Mouse (Mus musculus) large intestine, adult 2 months (tissue): ENCODE data around the gene Cbx4. TPM values are rescaled to one million over a fixed set of nuclear protein-coding genes. Genes with fewer than 3 reads are reported as not detected.

ENCODE experiments used
- DNase-seq: peaks from one replicate; pipeline ENCODE4 v3.0.0-alpha.2; 2012; ENCODE audit warnings: low read depth, low spot score
- WGBS: fragments of 180-500 bp; shearing (Covaris S2); methylation state at CpG from one replicate; pipeline ENCODE4 v1.1.7; 2018; 5-methylcytosine and 5-hydroxymethylcytosine counted together
- polyA plus RNA-seq: library from polyadenylated mRNA; depleted of rRNA; stranded (reverse); fragments of >200 nt; gene quantifications from 2 replicates; pipeline ENCODE4 v1.2.3, GENCODE M21; 2012

Cbx4 gene
- polyA plus RNA-seq, 1 experiment, result 4.4 TPM

- 29% methylated on average over 3 of the region's 3 CpGs for WGBS
- DNase-seq, result no peak
These were observed 26.8 kb downstream of the Cbx4 start for GRCm38 (mm10) chr11:119059256-119059655.

DNA sequence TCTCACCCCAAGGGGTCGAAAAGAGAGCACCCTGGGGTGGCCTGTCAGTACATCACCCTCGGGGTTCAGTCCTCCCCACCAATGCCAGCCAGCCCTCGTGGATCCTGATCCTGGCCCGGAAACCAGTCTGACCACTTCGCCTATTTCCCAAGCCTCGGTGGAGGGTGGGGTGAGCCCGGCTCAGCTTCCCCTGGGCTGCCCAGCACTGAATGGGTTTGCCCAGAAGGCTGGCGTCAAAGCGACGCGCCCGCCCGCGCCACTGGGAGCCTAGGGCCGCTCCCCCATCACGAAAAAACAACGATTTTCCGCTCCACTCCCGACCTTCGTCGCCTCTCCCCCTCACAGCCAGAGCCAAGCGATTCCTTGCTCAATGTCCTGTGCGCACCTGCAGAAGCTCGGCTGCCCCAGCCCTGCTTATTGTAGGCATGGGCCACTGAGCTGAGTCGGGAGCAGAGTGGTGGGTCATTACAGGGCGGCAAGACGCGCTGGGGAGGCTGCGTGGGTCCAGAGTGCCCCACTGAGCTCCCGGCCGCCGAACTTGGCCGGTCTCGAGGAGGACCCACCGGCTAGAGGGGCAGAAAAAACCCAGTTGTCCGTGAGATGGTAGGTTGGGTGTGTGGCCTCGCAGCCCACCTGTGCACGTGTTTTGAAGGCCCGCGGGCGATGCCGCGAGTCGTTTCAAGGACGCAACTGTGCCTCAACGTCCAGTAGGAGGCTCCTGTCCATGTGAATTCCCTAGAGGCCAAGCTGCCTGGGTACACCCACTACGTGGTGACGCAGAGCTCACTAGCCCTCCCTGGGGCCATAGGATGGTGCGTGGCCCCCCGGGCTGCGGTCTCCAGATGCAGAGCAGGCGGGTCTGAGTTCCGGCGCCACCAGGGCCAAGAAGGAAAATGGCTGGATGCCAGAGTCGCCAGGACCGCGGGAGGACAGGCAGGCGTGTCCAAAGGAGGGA lies 27.7 kb downstream of the Cbx4 start:
- DNase-seq, result no peak
- WGBS, result 2% methylated on average over 58 of the region's 58 CpGs

DNA sequence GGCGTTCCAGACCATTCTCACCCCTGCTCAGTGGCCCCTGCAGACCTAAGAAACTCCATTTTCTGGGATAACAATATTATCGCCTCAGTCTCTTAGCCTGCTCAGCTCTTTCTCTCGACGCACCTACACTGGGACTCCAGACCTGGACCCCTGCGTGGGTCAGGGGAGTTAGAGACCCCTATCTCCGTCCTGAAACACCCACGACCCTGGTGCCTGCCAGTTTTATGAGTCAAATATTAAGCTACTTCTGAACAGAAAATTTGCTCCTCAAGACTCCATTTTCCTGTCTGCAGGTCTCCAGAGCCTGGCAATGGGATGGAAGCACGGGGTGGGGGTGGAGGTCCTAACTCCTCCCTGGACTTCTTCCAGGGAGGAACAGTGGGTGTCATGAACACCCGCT lies 28.7 kb downstream of the Cbx4 start:
- 16% methylated on average over 9 of the region's 9 CpGs for WGBS
- no peak for DNase-seq

GRCm38 (mm10) chr11:119056301-119057211 lies 29.5 kb downstream of the Cbx4 start:
- DNase-seq, result no peak
- WGBS, result 1% methylated on average over 64 of the region's 65 CpGs

GRCm38 (mm10) chr11:119055571-119056131 lies 30.4 kb downstream of the Cbx4 start:
- 1% methylated on average over 32 of the region's 32 CpGs for WGBS
- no peak for DNase-seq

DNA sequence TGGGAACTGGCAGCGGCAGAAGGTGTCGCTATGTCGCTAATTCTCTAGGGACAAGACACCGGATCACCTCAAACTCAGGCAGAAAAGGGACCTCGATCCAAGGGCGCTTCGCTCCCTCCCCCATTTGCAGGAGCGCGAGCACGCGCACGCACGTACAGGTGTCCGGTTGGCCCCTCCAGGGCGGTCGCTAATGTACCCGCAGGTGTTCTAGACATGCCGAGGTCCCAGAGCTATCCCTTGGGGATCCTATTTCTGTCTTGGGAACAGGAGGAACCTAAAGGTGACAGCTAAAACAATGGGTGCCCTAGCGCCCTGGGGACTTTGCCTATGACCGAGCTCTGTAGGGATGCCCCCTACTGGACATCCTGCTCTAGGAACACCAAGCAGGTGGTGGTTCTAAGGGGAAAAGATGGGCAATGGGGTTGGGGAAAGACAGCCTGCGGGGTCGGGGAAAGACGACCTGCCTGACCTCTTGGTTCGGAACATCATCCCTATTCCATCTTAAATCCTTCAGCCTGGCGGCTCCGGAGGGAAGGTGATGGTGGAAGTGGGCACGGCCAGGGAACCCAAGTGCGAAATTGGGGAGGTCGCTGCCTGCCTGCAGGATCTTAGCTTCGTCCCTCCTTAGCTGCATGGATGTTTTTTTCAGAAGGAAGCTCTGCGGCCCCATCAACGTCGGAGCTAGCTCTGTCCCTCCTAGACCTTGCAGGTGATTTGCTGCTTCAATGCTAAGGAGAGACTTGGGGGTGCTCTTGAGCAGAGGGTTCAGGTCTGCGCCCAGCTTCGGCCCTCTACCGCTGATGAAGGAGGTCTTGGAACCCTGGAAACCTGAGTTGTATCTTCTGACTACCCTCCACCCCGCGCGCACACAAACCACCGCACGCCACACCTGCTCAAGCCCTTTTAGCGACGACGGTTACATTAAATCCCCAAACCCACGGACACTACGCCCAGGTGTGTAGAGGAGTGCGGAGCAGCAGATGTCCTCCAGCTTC lies 31.4 kb downstream of the Cbx4 start:
- 4% methylated on average over 47 of the region's 47 CpGs for WGBS
- no peak for DNase-seq

DNA sequence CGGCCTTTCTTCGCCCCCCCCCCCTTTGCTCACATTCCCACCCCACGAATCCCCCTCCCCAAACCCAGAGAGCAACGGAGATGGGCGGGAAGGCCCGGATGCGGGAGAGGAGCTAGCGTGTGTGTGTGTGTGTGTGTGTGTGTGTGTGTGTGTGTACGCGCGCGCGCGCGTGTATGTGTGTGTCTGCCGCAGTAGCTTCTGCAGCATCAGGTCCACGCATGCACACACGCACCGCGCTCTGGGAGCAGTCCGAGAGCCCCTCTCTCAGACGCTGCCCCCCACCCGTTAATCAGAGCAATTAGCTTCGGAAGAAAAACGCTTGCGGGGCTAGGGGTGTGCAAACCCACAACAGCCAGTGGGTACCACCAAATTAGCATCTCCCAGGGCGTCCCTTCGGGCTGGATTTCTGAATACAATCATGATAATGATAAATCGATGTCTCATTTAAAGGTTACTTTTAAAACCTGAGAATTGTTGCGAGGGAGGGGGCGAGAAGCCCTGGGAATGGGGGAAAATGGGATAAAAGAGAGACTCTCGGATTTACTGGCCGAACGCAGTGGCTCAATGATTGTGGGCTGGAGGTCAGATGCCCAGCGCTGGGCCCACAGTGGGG lies 32.2 kb downstream of the Cbx4 start:
- DNase-seq, result no peak
- WGBS, result 3% methylated on average over 34 of the region's 35 CpGs

DNA sequence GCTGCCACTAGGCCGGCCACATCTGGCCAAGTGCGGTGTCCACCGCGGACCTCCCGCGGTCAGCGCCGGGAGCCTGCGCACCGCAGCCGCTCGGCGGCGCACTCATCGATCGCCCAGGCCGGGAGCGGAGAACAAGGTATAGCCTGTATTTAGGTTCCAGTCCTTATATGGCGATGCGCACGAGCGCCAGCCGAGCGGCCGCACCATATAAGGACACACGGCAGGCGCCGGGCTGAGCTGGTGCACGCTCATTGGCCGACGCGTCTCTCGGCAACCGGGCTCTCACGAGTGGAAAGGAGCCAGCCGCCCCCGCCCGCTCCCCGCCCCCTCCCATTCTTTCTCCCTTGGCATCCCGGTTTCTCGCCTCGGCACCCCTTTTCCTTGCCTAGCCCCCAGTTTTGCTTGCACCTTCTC lies 32.8 kb downstream of the Cbx4 start:
- DNase-seq, result no peak
- WGBS, result under 1% methylated on average over 42 of the region's 42 CpGs

DNA sequence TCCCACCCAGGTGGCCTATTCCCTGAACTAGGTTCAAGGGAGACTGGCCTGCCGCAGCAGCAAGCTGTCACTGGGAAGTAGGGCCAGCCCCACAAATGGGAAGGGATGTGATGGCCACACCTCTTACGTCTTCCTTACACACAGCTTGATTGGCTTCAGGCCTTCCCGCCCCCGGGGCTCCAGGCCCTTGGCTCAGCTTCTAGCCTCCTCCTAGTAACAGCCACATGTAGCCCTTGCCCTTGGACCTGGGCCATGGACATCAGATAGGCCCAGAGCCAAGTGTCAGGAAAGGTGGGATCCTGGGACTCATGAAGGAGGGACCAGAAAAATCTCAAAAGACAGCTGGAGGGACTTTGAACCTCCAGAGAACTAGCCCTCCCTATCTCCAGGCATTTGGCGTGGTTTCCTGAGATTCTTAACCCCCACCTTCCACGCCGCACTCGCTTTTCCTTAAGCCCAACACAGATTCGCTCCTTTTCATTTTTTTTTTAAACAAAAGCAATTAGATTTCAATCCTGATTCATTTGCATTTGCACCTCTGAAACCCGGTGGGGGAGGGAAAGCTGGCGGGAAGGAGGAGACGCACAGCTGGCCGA lies 33.3 kb downstream of the Cbx4 start:
- 4% methylated on average over 13 of the region's 13 CpGs for WGBS
- DNase-seq, result no peak

DNA sequence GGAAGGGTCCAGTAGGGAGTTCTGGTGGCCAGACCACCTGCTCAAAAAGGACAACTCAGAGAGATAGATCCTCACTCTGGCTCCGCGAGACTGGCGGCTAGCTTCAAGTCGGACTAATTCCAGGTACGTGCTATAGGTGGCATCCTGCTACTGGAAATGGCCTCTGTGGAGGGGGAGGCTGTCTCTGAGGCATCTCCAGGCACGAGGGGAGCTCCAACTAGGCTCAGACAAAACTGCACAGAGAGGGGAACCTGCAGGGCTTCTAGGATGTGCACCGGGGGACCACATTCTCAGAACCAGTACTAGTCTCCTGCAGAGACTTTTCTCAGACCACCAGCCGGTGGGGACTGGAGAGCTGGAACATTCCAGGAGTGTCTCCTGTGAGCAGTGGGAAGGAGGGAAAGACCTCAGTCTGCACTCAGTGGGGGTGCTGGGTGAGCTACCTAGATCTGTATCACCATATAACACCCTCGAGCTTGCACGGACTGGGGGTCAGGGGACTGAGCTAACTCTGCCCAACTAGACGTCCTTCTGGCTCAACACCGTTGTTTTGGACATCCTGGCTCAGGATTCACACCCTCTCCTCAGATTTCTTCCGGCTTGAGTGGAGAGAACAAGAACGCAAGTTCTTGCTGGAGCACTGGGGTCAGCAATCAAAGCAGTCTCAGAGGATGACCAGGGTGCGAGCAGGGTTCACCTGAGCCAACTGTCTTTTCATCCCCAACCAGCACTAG lies 33.9 kb downstream of the Cbx4 start:
- WGBS, result 11% methylated on average over 15 of the region's 15 CpGs
- no peak for DNase-seq

GRCm38 (mm10) chr11:119051426-119051825 lies 34.6 kb downstream of the Cbx4 start:
- no peak for DNase-seq

DNA sequence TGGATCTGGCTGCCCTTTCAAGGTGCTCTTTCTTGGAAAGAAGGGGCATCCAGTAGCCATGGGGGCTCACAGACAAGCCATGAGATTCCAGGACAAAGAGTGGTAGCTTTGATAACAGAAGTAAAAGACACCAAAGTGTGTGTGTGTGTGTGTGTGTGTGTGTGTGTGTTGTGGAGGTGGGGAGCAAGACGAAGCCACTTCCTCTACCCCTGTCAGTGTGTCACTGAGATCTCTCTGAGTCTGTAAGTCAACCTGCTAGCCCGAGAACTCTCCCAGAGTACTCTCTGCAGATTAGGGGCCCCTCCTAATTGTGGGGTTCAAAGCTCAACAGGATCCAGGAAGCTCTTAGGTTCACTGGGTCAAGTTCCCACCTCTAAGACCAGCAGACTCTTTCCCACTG lies 35.7 kb downstream of the Cbx4 start:
- WGBS, result 9% methylated on average over 2 of the region's 2 CpGs
- no peak for DNase-seq

DNA sequence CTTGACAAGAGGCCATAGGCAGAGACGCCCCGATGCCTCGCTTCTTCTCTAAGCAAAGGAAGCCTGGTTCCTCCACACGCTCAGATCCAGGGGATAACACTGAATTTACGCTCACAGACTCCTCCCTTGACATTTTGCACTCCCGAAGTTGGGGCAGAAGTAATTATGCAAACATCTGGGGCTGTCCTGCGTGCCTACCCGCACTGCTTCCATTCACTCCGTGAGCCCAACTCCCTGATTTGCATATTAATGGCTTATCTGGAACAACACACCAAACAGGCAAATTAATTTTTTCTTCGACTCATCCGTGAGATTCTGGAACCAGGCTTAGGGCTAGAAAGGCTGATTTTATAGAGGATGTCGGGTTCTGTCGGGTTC lies 37.9 kb downstream of the Cbx4 start:
- WGBS, result 3% methylated on average over 13 of the region's 13 CpGs
- no peak for DNase-seq

DNA sequence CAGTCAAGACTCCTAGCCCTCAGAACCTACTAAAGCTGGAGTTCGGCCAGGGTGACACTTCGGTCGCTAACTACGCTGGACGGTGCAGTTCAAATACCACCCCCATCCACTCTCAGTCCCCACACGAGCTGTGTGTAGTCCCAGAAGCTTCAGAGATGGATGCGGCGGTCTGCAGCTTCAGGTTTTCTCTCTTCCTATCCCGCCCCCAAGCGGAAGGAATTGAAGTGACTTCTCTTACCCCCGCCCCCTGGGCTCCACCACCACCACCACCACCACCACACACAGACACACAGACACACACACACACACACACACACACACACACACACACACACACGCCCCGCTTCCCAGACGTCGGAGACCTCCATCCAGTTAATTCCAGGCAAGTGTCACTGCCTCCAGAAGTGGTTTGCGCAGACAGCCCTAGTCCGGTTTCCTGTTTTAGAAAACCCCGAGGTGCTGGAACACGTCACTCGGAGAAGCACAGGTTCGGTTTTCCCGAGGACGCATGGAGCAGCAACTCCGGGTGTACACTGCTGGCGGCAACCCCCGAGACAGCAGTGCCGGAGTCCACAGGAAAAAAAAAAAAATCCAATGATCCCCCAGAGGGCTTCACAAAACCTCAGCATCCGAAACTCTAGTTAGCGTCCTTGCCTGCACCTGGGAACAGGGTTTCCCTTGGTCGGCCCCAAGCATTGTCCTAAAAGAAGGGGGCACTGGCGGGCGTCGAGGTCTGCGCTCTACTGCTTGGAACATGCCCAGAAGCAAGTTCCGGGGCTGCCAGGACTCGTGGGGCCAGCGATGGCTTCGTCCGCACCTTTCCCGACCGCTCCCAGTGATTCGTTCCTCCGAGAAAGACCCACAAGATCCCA lies 38.5 kb downstream of the Cbx4 start:
- no peak for DNase-seq

GRCm38 (mm10) chr11:119046601-119047245 lies 39.3 kb downstream of the Cbx4 start:
- 3% methylated on average over 39 of the region's 39 CpGs for WGBS
- DNase-seq, result no peak

More for the DNA sequence above, 38.5 kb downstream of the Cbx4 start:
- WGBS, result 4% methylated on average over 43 of the region's 43 CpGs
